In genomic region chr12:108275920-108276822, GRCm38 (mm10) we compare ENCODE assay signal across 1 mouse cellular context.
TF ChIP-seq lines count a peak whose summit lies in the region.

No protein-coding gene starts in this region.

TF ChIP-seq in ES-E14, 5 proteins besides CTCF, POLR2A, EP300 and RAD21 (continued from another document):
- TF ChIP-seq CHD2 (IDR thresholded peaks at IDR 0.05; ENCODE audit: low read depth, low read length), result no peak
- TF ChIP-seq HCFC1 (IDR thresholded peaks at IDR 0.05; ENCODE audit: borderline replicate concordance, insufficient read depth, low read length), result no peak
